Mouse (Mus musculus) thymus, adult 2 months (tissue): ENCODE results near the gene Fah. TPM values are rescaled to one million over a fixed set of nuclear protein-coding genes. Genes with fewer than 3 reads are reported as not detected.

ENCODE experiments used
- DNase-seq: peaks from one replicate; pipeline ENCODE4 v3.0.0; 2021
- H3K27ac ChIP-seq: fragments of 200-500 bp; 2 replicates; pipeline ENCODE4 v1.5.1; 2012; ENCODE audit warnings: low read length, control low read depth; ENCODE audit not compliant: control insufficient read depth, insufficient read depth
- H3K27me3 ChIP-seq: fragments of 200-500 bp; 2 replicates; pipeline ENCODE4 v1.6.1; 2012; ENCODE audit warnings: mild to moderate bottlenecking, low read length, moderate library complexity, mixed read lengths; ENCODE audit not compliant: control insufficient read depth, insufficient read depth
- H3K36me3 ChIP-seq: fragments of 200-500 bp; 2 replicates; pipeline ENCODE4 v1.6.1; 2012; ENCODE audit warnings: mild to moderate bottlenecking, low read length, moderate library complexity; ENCODE audit not compliant: control insufficient read depth, insufficient read depth
- H3K4me1 ChIP-seq: fragments of 200-500 bp; replicated peaks from 2 replicates; pipeline ENCODE4 v1.6.1; 2012; ENCODE audit warnings: low read length; ENCODE audit not compliant: control insufficient read depth, insufficient read depth
- H3K4me3 ChIP-seq: fragments of 200-500 bp; 2 replicates; pipeline ENCODE4 v1.5.1; 2012; ENCODE audit warnings: mild to moderate bottlenecking, low read length, control low read depth, moderate library complexity; ENCODE audit not compliant: control insufficient read depth, insufficient read depth
- CTCF ChIP-seq: fragments of 200-500 bp; IDR thresholded peaks from 2 replicates; pipeline ENCODE4 v1.5.1; 2012; ENCODE audit warnings: mild to moderate bottlenecking, control low read depth, low read length, moderate library complexity, borderline replicate concordance; ENCODE audit not compliant: control insufficient read depth, poor library complexity, insufficient read depth; ENCODE audit errors: extremely low read depth
- POLR2A ChIP-seq: fragments of 200-500 bp; IDR thresholded peaks from 2 replicates; pipeline ENCODE4 v1.6.1; 2012; ENCODE audit warnings: mild to moderate bottlenecking, low read length, control low read depth, moderate library complexity; ENCODE audit not compliant: control insufficient read depth, poor library complexity, insufficient read depth; ENCODE audit errors: extremely low read depth
- WGBS: fragments of 180-500 bp; shearing (Covaris S2); methylation state at CpG from one replicate; pipeline ENCODE4 v1.1.7; 2018; 5-methylcytosine and 5-hydroxymethylcytosine counted together
- polyA plus RNA-seq: library from polyadenylated mRNA; depleted of rRNA; stranded (reverse); fragments of >200 nt; gene quantifications from 2 replicates; pipeline ENCODE4 v1.2.3, GENCODE M21; 2012; rRNA removed

Fah gene
- polyA plus RNA-seq, 1 experiment: 17.5 TPM

DNA sequence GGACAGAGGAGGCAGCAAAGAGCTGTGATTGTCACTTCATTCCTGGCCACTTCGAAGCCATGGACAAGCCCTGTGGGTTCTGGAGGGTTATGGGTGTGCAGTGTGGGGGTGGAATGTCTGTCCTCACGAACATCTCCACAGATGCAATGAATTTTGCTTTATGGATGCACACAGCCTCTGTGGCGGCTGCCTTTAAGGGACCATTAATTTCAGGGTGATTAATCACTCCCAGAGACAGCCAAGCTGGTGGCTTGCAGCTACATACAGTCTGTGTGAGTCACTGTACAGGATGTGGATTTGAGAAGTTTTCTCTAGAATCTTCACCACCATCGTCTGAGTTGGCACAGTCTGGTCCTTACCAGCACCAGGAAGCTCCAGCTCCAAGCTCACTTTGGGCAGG lies 59.9 kb downstream of the Fah start:
- WGBS: 46% methylated on average over 4 of the region's 4 CpGs
- DNase-seq: no peak
- Histone ChIP-seq H3K4me3 (no peak overlapping the region), H3K27ac (no peak overlapping the region), H3K4me1 (no peaks in the 10 kb centered on the region), H3K36me3 (no peaks in the 10 kb centered on the region), H3K27me3 (no peaks in the 10 kb centered on the region)
- TF ChIP-seq POLR2A: no peak
- TF ChIP-seq CTCF: no peak

- no peak for TF ChIP-seq POLR2A
- no peak for TF ChIP-seq CTCF
- Histone ChIP-seq H3K27me3 (no peaks in the 10 kb centered on the region), H3K36me3 (no peaks in the 10 kb centered on the region), H3K4me1 (no peaks in the 10 kb centered on the region), H3K27ac (no peak overlapping the region), H3K4me3 (no peak overlapping the region)
- no peak for DNase-seq
- 73% methylated on average over 4 of the region's 4 CpGs for WGBS
Observed at GRCm38 (mm10) chr7:84544946-84545345, 61.6 kb downstream of the Fah start.

Other genes with a start within 250 kb of the Fah start
- 1.7 and 1.9 TPM in 2 replicates for gene Arnt2, start 196.5 kb downstream of the Fah start, polyA plus RNA-seq
- 0.08 and 0.11 TPM in 2 replicates for gene Gm2115, start 77.8 kb downstream of the Fah start, polyA plus RNA-seq
- gene Zfand6, start 83.2 kb upstream of the Fah start, polyA plus RNA-seq: 74.5 and 96.2 TPM in 2 replicates
- gene Olfr291, start 246.8 kb upstream of the Fah start, polyA plus RNA-seq: not detected in 2 replicates